In the genomic region with DNA sequence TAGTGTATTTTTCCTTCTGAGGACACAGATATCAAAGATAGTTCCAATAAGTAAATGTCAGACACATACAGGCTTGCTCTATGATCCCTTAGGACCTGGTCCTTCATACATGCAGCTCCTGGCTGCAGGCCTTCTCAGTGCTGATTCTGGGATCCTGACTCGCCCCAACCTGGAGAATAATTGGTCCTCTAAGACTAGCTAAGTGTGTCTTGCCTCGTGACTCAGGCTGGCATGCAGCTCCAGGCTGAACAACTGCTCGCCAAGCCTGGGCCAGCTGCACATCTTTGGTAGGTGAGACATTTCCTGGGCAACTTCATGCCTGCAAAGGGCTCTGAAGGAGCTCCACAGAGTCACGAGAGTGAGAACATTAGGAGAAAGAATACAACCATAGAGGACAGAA, we compare ENCODE assay signal across 40 mouse cellular contexts. TPM values are rescaled to one million over a fixed set of nuclear protein-coding genes. Genes with fewer than 3 reads are reported as not detected.
"Had no signal": no experiment of that assay in that cellular context is flagged by ENCODE, and none has a peak within 500 bp of the region (broad histone marks: within the 10 kb centered on the region; RNA-seq: fewer than 3 reads in every experiment).

No protein-coding gene starts in this region.

- ATAC-seq: hindbrain, postnatal 0 days; intestine, embryonic 16.5 days; liver, embryonic 12.5 days had no signal

- H3K4me2 ChIP-seq: heart, embryonic 12.5 days; hindbrain, embryonic 13.5 days; hindbrain, embryonic 15.5 days; kidney, embryonic 15.5 days; limb, embryonic 13.5 days; limb, embryonic 15.5 days; liver, embryonic 12.5 days had no signal

- DNase-seq: gastrocnemius, postnatal 14 days; gastrocnemius, postnatal 36 days; heart, adult 11 months; heart, adult 2 months; heart, postnatal 10 days; heart, postnatal 36 days; kidney, adult 11 months; kidney, adult 2 months; kidney, adult 9 months; kidney, postnatal 14 days; kidney, postnatal 36 days; layer of hippocampus, adult 9-11 months; layer of hippocampus, postnatal 36 days; left cerebral cortex, postnatal 4 days had no signal

- H3K27ac ChIP-seq: heart, adult 2 months; hindbrain, embryonic 13.5 days; hindbrain, embryonic 15.5 days; hindbrain, postnatal 0 days; kidney, embryonic 15.5 days; kidney, postnatal 0 days; limb, embryonic 13.5 days; limb, embryonic 15.5 days; liver, embryonic 12.5 days; liver, embryonic 14.5 days had no signal

- H3K4me3 ChIP-seq: heart, adult 2 months; heart, embryonic 12.5 days; hindbrain, embryonic 13.5 days; hindbrain, embryonic 15.5 days; kidney, embryonic 15.5 days; limb, embryonic 13.5 days; limb, embryonic 15.5 days; liver, embryonic 12.5 days had no signal

- H3K9ac ChIP-seq: heart, embryonic 12.5 days; hindbrain, embryonic 13.5 days; hindbrain, embryonic 15.5 days; kidney, embryonic 15.5 days; limb, embryonic 13.5 days; limb, embryonic 15.5 days; liver, embryonic 12.5 days; liver, embryonic 14.5 days had no signal

- H3K36me3 ChIP-seq: heart, embryonic 12.5 days; hindbrain, embryonic 13.5 days; hindbrain, embryonic 15.5 days; kidney, embryonic 15.5 days; limb, embryonic 13.5 days; limb, embryonic 15.5 days; liver, embryonic 12.5 days had no signal

- H3K9me3 ChIP-seq: heart, embryonic 12.5 days; hindbrain, embryonic 13.5 days; hindbrain, embryonic 15.5 days; kidney, embryonic 15.5 days; limb, embryonic 13.5 days; limb, embryonic 15.5 days; liver, embryonic 12.5 days had no signal

- H3K27me3 ChIP-seq: heart, embryonic 12.5 days; hindbrain, embryonic 13.5 days; hindbrain, embryonic 15.5 days; kidney, embryonic 15.5 days; limb, embryonic 13.5 days; limb, embryonic 15.5 days had no signal

- H3K4me1 ChIP-seq: heart, embryonic 12.5 days; hindbrain, embryonic 13.5 days; hindbrain, embryonic 15.5 days; kidney, embryonic 15.5 days; limb, embryonic 13.5 days; limb, embryonic 15.5 days; liver, embryonic 12.5 days had no signal

RNA-seq across cellular contexts. Expression of gene Cpa4, which starts 6.0 kb away (rescaled TPM):
- total RNA-seq: gastrocnemius, adult 8-10 months; gastrocnemius, postnatal 36 days; heart, adult 2 months; heart, postnatal 36 days; hematopoietic stem cell, adult 5-6 weeks; layer of hippocampus, adult 18-20 months; layer of hippocampus, postnatal 14 days; layer of hippocampus, postnatal 36 days; liver, adult 2 months had no signal
- polyA plus RNA-seq: gonadal fat pad, adult 2 months; heart, adult 2 months; kidney, adult 2 months; large intestine, adult 2 months; liver, adult 2 months had no signal

RNA-seq across cellular contexts. Expression of gene Cpa2, which starts 20.8 kb away (rescaled TPM):
- total RNA-seq: gastrocnemius, postnatal 36 days; heart, adult 2 months; heart, postnatal 36 days had no signal
- polyA plus RNA-seq: liver, adult 2 months had no signal

RNA-seq across cellular contexts. Expression of gene Cpa5, which starts 48.7 kb away (rescaled TPM):
- total RNA-seq: gastrocnemius, adult 8-10 months; gastrocnemius, postnatal 36 days; heart, adult 2 months; heart, postnatal 10 days; heart, postnatal 36 days; hematopoietic stem cell, adult 5-6 weeks; hindbrain, postnatal 0 days; layer of hippocampus, adult 18-20 months; layer of hippocampus, adult 8-10 months; layer of hippocampus, postnatal 14 days; layer of hippocampus, postnatal 36 days; left cerebral cortex, adult 18-20 months; left cerebral cortex, adult 8-10 months; left cerebral cortex, postnatal 10 days; left cerebral cortex, postnatal 25 days; left cerebral cortex, postnatal 4 days; liver, adult 2 months had no signal
- polyA plus RNA-seq: heart, adult 2 months; hindbrain, embryonic 11.5 days; hindbrain, embryonic 13.5 days; hindbrain, embryonic 15.5 days; hindbrain, postnatal 0 days; intestine, embryonic 16.5 days; kidney, adult 2 months; large intestine, adult 2 months; liver, adult 2 months; liver, embryonic 12.5 days had no signal

RNA-seq across cellular contexts. Expression of gene Ssmem1, which starts 52.5 kb away (rescaled TPM):
- total RNA-seq: heart, adult 2 months; heart, postnatal 10 days; hematopoietic stem cell, adult 5-6 weeks; liver, adult 2 months had no signal
- polyA plus RNA-seq: heart, embryonic 14.5 days; intestine, embryonic 14.5 days; intestine, embryonic 16.5 days; kidney, embryonic 15.5 days; large intestine, adult 2 months; liver, adult 2 months had no signal
